Mouse (Mus musculus) Patski (cell line): ENCODE measurements around the gene Col4a2. TPM values are rescaled to one million over a fixed set of nuclear protein-coding genes. Genes with fewer than 3 reads are reported as not detected.
A peak's percentile ranks its signal among the peaks of the same experiment; 100 is the strongest.

Source experiments
- ATAC-seq: fragments of 100-300 bp; one replicate; pipeline ENCODE4 v1.8.0; 2021
- CTCF ChIA-PET: fragments of 350-600 bp; sonication (Branson Sonifier 250); formaldehyde crosslinking; loops from one replicate; lab custom pipeline; 2022; ENCODE audit warnings: inconsistent platforms; lab: Charles Lee
- POLR2A ChIA-PET: fragments of 350-600 bp; sonication (Branson Sonifier 250); formaldehyde crosslinking; loops from one replicate; lab custom pipeline; 2022; ENCODE audit warnings: antibody characterized with exemption, inconsistent platforms; lab: Charles Lee
- DNase-seq: peaks from one replicate; pipeline ENCODE4 v3.0.0-alpha.2; 2011; ENCODE audit warnings: low read depth, low spot score
- H3K27me3 ChIP-seq: fragments of 371-371 bp; one replicate; pipeline ENCODE4 v1.5.1; 2021
- CTCF ChIP-seq: fragments of 100-300 bp; IDR thresholded peaks from one replicate; pipeline ENCODE4 v1.5.1; 2021
- in situ Hi-C: fragments of 300-500 bp; cut with MboI; formaldehyde crosslinking; loops from 3 replicates; pipeline ENCODE4 v1.11.1; 2018; ENCODE audit warnings: low pct_unique_long_range_greater_than_20kb, mixed read lengths
- polyA plus RNA-seq: library from polyadenylated mRNA; unstranded; gene quantifications from one replicate; pipeline ENCODE4 v1.2.3, GENCODE M21; 2021

Gene Col4a2
- polyA plus RNA-seq, 1 experiment from 2014 or later = 206 TPM

DNA sequence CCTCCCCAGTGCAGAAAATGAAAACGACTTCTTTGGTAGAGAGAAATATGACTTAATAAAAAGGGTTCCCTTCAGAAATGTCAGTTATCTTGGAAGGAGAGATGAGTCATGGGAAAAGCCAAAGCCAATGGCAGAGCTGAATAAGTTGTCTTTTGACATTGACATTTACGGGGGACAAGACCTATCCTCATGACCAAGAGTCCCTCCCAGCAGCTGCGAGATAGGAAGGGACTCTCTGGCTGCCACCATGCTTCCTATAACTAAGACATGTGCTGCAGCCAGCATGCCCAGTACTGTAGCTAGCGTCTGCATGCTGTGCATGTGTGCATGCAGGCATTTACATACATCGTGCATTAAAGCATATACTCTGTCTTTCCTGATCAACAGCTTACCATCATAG lies 53.6 kb downstream of the Col4a2 start:
- TF ChIP-seq CTCF = no peak
- in situ Hi-C loops = no loop called here
- CTCF ChIA-PET = interaction anchor here (0.7 to 2.4 kb wide), 3 partner anchors 12 to 53 kb away, joined by 3 to 6 read pairs (median 3); partner anchors contain the start of genes Col4a1 and Col4a2
- H3K27me3 ChIP-seq = no peaks in the 10 kb centered on the region
- DNase-seq = no peak
- POLR2A ChIA-PET = no interaction called here
- no peak for ATAC-seq

DNA sequence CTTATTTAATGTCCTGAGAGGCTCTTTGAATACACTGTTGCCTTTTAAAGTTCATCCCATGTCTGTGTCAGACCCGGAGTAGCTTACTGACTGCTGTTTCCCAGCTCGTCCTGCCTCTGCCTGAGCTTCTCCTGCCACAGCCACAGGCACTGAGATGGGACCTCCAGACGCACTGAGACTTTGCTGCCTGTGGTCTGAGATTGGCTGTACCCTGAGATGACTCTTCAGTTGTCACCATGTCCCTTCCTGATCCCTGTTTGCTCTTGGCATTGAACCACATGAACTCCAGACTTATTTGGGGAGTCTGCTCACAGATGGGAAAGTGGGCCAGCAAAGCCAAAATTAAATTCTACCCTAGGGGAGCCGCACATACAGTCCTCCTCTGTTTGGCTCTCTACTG lies 54.1 kb downstream of the Col4a2 start:
- ChIA-PET CTCF (interaction anchor here (0.7 to 1.3 kb wide), 3 partner anchors 12 to 54 kb away, joined by 3 to 4 read pairs (median 3); partner anchors contain the start of genes Col4a1 and Col4a2), POLR2A (no interaction called here)
- no peak for TF ChIP-seq CTCF
- DNase-seq = no peak
- in situ Hi-C loops = no loop called here
- ATAC-seq = no peak
- no peaks in the 10 kb centered on the region for H3K27me3 ChIP-seq

DNA sequence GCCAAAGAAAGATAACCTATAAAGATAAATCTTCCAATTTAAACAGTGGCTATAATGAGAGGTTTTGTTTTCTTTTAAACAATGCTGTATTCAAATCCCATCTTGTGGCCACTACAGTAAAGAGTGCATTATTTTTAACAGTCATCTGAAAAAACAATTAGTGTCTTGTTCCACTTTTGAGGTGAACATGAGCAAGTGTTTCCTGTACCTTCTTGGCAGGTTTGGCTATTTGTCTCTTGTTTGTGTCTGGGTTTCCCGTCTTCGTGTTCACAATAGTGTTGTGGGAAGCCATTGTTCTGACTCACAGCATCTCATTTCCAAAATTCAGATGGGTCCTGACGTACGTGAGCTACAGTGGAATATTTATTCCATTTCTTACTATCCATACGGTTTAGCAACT lies 55.1 kb downstream of the Col4a2 start:
- CTCF ChIA-PET = interaction anchor here (1.3 kb wide), 1 partner anchor 24 kb away, joined by 4 read pairs; no protein-coding TSS in a partner anchor
- POLR2A ChIA-PET = no interaction called here
- H3K27me3 ChIP-seq = no peaks in the 10 kb centered on the region
- ATAC-seq = no peak
- in situ Hi-C loops = no loop called here
- no peak for DNase-seq
- TF ChIP-seq CTCF = no peak

DNA sequence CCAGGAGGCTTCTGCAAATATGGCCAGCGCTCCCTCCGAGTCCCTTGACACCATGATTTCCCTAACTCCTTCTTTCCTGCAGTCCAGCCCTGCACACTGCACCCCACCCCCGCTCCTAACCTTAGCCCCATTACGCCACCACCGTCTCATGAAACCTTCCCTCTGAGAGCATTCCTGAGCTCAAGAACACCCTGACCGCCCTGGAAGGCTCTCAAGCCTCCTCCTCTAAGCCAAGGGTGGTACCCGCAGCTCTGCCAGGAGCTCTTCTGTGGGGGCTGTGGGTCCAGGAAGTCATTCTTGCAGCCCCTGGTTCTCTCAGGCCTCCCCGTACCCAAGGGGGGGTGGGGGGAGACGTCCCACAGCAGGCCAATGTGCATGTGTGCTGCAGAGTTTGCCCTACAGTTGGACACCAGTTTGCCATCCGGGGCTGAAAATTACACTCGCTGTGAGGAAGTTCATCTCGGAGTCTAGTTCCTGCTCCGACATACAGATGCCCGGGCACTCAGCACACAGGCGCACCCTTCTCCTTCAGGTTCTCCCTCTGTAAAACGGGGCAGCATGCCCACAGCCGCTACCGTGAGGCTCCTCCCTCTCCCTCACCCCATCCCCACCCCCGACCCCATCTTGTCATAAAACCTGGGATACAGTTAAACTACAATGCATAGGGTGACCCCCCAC lies 57.1 kb downstream of the Col4a2 start:
- no peak for DNase-seq
- no peaks in the 10 kb centered on the region for H3K27me3 ChIP-seq
- no peak for TF ChIP-seq CTCF
- in situ Hi-C loops = no loop called here
- no peak for ATAC-seq
- POLR2A ChIA-PET = interaction anchor here (1.2 kb wide), 1 partner anchor 13 kb away, joined by 5 read pairs; no protein-coding TSS in a partner anchor
- CTCF ChIA-PET = interaction anchor here (1.2 to 1.4 kb wide), 3 partner anchors 12 to 15 kb away, joined by 3 to 4 read pairs (median 4); no protein-coding TSS in a partner anchor

DNA sequence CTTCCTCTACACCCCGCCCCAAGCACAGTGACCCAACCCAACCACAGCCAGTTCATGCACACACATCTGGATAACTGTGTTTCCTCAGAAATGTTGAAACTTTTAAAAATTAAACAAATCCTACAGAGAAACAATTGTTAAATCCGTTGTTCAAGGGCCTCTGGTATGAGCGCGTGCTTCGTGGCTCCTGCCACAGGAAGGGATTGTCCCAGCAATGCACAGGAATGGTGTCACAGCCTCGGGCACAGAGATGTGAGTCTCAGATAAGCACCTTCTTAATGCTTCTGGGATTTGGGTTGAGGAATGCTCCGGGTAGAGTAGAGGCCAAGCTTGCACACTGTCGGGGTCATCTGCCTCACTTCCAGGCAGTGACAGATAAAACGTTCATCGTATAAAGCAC lies 58.7 kb downstream of the Col4a2 start:
- no peaks in the 10 kb centered on the region for H3K27me3 ChIP-seq
- ATAC-seq = no peak
- in situ Hi-C loops = no loop called here
- CTCF ChIA-PET = interaction anchor here (0.9 to 1.4 kb wide), 4 partner anchors 14 to 54 kb away, joined by 3 to 4 read pairs (median 3); no protein-coding TSS in a partner anchor
- POLR2A ChIA-PET = interaction anchor here (1.1 to 1.2 kb wide), 2 partner anchors 12 to 18 kb away, joined by 3 to 5 read pairs; no protein-coding TSS in a partner anchor
- DNase-seq = no peak
- TF ChIP-seq CTCF = no peak

DNA sequence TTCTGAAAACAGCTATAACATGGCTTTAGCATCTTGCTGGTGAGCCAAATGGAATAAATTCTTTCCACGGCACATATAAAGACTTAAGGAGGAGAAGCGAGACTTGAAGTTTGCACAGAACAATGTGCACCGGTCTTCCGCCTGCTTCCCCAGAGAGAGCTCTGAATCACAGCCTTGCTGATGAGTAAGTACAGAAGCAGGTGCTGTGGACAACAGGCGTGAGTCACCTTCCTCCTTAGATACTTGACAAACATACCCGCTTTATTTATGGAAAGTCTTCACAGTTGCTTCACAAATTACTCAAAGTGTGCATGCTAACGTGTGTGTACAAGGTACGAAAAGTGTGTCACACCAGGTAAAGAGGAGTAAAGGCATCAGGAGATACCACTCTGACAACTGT lies 59.5 kb downstream of the Col4a2 start:
- H3K27me3 ChIP-seq = no peaks in the 10 kb centered on the region
- in situ Hi-C loops = no loop called here
- TF ChIP-seq CTCF = no peak
- ATAC-seq = peak; percentile 89
- ChIA-PET POLR2A (interaction anchor here (0.7 to 1.1 kb wide), 2 partner anchors 9 to 18 kb away, joined by 3 read pairs; no protein-coding TSS in a partner anchor), CTCF (interaction anchor here (0.9 kb wide), 1 partner anchor 55 kb away, joined by 3 read pairs; no protein-coding TSS in a partner anchor)
- no peak for DNase-seq

DNA sequence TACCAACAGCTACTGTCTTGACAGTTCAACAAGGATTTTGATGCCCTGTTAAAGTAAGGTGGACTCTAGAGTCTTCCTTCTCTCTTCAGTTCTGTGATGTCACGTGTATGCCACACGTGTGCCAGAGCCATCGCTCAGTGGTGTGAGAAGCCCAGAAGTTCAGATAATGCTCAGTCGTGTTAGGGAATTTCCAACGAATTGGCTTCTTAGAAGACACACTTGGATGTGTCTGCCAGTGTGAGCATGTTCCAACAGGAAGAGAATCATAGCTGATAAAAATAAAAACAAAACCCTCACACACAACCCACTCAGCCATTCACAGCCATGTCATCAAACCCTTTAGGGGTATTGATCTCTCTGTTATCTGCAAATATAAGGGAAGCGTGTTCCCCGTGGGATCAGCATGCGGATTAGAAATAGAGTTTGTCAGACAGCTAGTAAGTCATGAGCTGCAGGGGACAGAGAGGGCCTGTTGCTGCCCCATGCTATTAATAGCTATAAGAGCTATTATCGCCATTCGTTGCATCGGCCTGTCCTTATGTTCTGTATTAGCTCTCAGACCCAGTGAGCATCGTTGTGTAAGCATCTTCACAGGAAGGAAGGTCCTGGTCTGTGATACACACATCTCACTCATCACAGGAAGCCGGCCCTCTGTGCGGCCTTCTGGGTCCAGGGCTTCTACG lies 61.2 kb downstream of the Col4a2 start:
- TF ChIP-seq CTCF = no peak
- in situ Hi-C loops = no loop called here
- POLR2A ChIA-PET = interaction anchor here (0.5 kb wide), 1 partner anchor 26 kb away, joined by 3 read pairs; no protein-coding TSS in a partner anchor
- no peaks in the 10 kb centered on the region for H3K27me3 ChIP-seq
- CTCF ChIA-PET = interaction anchor here (0.9 to 1.5 kb wide), 2 partner anchors 18 to 19 kb away, joined by 3 to 4 read pairs; no protein-coding TSS in a partner anchor
- DNase-seq (no peak), ATAC-seq (no peak)

DNA sequence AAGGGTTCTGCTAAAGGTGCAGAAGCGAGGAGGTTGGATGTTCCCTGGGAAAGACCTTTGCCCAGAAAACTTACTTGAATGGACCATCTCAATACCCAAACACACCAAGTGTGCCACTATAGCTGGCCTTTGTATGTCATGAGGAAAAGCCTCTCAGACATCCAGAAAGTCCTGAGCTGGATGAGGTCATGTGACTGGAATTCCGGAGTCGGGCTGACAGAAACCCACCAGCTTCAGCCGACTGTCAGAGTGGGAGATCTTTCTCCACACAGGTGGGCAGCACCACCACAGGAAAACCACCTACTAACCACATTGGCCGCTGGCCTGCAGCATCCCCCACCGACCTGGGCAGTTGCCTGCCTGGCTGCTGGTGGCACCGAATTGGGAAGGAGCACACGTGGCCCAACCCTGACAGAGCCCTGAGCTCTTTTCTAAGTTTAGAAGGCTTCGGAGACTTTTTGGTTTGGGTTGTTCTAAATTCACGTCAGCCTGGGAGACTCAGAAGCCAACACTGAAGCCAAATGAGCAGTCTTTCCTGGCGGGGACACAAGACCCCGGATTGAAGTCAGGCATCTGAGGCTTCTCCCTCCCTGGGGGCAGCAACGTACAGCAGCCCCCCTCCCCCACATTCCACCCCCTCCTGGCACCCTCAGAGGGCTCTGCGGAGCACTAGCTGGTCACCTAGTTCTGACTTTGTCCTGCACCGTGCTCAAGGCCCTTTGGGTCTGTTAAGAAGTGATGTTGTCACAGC lies 61.9 kb downstream of the Col4a2 start:
- ChIA-PET POLR2A (interaction anchor here (0.5 kb wide), 1 partner anchor 26 kb away, joined by 3 read pairs; no protein-coding TSS in a partner anchor), CTCF (interaction anchor here (1.5 kb wide), 1 partner anchor 18 kb away, joined by 3 read pairs; no protein-coding TSS in a partner anchor)
- ATAC-seq (no peak), DNase-seq (no peak)
- H3K27me3 ChIP-seq = no peaks in the 10 kb centered on the region
- in situ Hi-C loops = no loop called here
- no peak for TF ChIP-seq CTCF

DNA sequence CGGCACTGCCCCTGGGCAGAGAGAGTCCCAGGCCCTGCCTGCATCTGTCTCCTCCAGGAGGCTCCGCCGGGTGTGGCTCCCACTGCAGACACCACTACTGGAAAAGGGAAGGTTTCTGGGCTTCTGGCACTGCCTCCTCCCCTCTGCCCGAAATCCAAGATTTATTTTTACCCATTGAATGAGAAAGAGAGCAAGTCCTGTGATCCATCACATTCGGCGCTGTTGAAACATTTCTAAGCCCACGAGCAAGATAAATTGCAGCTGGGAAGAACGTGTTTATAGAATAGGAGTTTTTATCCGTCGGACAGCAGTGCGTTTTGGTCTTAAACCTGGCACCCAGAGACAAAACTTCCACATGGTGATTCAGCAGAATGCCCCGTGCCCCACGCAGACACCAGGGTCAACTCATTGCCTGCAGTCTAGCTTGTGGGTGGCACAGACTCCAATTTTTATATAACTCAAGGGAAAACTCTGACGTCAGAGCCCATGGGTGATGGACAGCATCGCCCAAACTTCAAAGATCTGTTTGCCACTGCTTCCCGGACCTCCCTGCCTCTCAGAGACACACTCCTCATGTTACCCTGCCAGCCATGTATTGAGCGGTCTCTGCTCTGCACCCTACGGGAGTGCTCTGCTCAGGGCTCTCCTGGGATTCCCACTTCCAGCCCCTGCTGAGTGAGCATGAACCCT lies 63.3 kb downstream of the Col4a2 start:
- POLR2A ChIA-PET = interaction anchor here (0.9 kb wide), 1 partner anchor 63 kb away, joined by 3 read pairs; the partner anchor contains the start of genes Col4a1 and Col4a2
- no peak for TF ChIP-seq CTCF
- in situ Hi-C loops = no loop called here
- H3K27me3 ChIP-seq = no peaks in the 10 kb centered on the region
- CTCF ChIA-PET = no interaction called here
- no peak for ATAC-seq
- DNase-seq = no peak
